Mouse (Mus musculus): ENCODE results near the gene Mgat1.
"Not testable (repeated sequence)": the region's sequence is repeated elsewhere in the genome, so short reads cannot be mapped to it uniquely, and the experiment has no call there.

Mgat1 gene

DNA sequence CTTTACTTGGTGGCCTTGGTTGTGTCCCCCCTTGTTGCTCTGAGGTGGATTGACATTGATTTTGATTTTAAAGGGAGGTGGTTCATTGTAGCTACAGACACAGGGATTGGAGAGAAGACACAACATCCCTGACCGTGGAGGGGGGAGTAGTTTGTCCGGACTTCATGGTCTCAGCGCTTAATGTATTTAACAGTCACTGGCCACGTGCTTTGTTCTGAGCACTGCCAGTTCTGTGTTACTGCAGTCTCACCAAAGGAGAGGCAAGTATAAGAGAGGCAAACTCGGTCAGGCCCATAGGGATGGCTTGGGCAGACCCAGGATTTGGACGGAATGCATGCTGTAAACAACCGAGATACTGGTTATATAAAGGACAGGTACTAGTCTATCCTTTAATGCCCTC, 20.1 kb downstream of the Mgat1 start:
- no peak for DNase-seq (ENCODE audit: low spot score)

DNA sequence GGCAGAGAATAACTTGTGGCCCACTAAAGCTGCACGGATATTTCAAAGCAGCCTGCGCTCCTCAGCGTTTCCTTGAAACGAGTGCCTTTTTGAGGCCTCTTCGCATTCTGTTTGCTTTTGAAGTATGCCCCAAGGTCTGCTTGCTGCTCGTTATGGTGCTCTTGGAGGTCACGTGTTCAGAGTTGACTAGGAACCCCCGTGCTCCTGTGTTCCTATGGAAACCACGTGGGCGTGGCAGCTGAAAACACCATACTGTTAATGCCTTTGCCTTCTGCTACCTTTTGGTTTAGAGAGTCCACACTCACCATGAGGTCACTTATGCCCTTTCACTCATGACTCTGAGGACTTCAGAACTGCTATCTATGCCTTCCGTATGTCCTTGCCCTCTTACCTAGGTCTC, 20.6 kb downstream of the Mgat1 start:
- no peak for DNase-seq (ENCODE audit: low spot score)

DNA sequence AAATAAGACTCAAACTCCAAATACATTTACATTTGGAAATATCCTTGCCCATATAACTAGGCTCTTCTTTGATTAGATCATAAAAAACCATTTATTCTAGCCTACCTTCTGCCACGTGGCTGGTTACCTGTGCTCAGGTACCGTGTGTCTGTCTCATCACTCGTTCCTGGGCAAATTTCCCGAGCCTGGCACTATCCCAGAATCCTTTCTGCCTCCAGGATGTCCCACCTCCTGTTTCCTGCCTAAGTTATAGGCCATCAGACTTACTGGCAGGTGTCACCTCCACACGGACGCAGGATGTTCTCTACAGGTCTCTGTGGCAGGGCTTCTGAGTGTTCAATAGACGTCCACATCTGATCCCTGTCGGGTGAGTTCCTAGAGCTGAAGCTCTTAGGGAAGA, 21.1 kb downstream of the Mgat1 start:
- DNase-seq (ENCODE audit: low spot score) = no peak

DNA sequence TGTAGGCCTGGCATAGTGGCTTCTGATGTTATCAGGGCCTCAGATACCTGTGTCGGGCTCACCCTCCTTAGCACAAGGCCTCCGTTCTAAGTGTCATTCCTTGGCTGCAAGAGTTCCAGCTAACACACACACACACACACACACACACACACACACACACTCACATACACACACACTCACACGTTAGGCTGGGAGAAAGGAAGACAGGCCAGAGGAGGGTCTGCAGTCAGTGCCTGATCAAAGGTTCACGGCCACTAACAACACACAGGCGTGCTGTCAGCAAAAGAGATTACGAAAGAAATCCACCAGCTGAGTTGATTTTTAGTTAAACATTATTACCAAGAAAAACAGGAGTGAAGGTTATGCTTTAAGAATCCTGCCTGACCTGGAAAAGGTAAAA, 22.7 kb downstream of the Mgat1 start:
- no peak for DNase-seq (ENCODE audit: low spot score)

DNA sequence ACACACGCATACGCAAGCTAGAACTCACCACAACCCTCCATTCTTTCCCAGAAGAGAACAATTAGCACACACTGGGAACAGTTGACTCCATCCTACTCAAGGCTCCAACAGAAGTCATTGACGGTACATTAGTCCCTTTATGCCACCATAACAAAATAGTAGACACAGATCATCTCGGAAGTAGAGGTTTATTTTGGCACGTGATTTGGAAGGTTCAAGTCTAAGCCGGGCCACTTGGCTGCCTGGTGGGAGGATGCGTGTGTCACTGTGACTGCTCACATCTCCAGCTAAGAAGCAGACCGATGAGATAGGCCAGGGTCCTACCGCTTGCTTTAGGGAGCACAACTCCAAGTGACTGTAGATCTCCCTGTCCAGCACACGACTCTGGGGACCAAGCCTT, 23.3 kb downstream of the Mgat1 start:
- DNase-seq (ENCODE audit: low spot score) = no peak

DNA sequence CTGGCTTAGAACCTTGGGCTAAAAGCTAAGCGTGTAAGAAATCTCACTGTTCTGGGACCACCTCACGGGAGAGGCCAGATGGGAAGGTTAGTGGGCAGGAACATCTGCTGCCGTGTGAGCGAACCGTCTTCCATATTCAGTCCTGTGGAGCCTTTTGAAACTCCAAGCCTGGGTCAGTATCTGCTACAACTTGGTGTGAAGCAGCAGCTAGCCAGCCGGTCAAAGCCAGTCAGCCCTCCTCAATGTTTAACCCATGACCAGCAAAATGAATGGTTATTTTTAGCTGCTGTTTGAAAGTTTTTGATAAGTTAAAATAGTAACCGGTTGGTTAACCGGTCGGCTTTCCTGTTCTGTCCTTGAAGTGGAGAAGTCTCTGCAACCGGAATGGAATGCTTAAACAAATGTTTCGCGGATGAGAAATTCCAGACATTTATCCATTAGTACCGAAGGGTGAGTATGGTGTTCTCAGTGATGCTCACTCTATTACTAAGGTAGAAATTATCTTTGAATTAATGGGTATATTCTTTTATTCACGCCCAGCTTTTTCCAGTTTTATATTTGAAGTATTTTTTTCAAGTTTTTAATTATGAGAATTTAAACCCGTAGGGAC, 24.1 kb downstream of the Mgat1 start:
- DNase-seq (ENCODE audit: low spot score) = no peak

DNA sequence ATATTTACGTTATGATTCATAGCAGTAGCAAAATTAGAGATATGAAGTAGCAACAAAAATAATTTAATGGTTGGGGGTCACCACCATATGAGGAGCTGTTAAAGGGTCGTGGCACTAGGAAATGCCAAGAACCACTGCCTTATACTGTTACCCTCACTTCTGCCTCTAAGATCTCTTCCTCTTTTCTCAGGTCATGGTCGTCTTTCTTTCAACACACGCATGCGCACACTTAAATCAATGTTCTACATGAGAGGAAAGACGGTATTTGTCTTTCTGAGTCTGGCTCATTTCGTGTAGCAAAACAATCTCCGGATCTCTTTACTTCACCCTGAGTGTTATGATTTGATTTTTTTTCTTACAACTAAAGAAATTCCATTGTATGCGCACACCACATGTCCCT, 25.8 kb downstream of the Mgat1 start:
- no peak for DNase-seq (ENCODE audit: low spot score)

DNA sequence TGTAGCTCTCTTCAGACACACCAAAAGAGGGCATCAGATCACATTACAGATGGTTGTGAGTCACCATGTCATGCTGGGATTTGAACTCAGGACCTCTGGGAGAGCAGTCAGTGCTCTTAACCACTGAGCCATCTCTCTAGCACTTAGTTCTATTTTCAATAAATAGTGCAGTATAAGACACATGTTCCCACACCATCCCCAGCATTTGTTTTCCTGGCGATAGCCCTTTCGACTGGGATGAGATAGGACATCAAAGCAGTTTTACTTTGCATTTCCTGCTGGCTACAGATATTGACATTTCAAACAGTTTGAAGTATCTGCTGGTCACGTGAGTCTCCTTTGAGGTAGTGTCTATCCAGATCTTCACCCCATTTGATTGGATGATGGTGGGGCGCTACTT, 26.4 kb downstream of the Mgat1 start:
- no peak for DNase-seq (ENCODE audit: low spot score)

DNA sequence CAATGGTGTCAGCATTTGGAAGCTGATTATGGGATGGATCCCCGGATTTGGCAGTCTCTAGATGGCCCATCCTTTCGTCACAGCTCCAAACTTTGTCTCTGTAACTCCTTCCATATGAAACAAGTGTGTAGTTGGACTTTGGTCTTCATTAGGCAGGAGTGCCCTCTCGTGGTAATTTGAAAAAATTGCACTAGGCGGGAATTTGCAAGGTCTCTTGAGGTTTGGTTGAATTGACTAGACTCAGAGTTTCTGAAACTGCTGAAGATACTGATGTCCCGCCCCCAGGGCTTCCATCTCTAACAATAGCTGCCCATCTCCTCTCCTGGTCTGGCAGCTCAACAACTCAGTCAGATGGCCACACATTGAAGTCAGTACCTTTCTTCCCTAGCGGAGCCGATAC, 27.3 kb downstream of the Mgat1 start:
- DNase-seq (ENCODE audit: low spot score) = no peak

DNA sequence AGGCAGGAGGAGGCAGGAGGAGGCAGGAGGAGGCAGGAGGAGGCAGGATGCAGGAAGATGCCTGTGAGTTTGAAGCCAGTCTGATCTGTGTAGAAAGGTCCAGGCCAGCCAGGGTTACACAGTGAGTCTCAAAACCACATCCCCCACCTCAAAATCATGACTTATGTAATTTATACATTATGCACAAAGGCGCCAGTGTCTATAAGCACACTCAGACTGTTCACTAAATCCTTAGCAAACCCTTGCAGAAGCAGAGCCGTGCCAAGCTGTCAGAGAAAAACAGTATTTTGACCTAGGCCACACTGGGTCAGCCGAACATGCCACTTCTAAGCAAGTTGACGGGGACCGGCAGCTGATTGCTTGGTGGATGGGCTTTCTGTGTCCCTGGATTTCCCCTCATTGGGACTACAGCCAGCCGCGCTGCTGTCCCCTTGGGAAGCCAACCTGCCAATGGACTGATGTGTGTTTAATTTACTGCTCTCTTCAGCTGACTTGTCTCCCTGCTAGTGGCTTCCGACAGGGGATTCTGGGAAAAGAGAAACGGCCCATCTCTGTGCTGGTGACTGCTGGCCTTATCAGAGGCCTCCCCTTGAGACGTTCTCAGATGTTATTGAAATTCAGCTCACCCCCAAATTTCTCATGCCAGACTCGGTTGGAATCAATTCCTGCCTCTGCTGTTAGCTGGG, 30.0 kb downstream of the Mgat1 start:
- DNase-seq (ENCODE audit: low spot score) = no peak

DNA sequence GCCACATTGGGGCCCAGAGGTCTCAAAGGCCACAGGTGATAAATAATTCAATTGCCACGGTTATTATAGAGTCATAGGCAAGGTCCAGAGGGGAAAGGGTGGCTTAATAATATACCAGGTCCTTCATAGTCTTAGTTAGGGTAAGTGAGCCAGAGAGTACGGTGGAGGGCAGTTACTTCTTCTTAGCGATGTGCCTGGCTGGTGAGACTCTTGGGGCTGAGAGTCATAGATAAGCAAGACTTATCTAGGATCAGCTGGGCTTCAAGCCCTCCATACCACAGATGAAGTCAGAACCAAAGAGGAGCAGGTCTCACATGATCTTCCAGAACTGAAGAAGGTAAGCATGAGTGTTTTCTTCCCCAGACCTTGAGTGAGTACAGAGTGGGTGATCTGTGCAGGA, 34.2 kb downstream of the Mgat1 start, which contains the start of gene Olfr1393:
Gene Olfr1393 (plus strand): TSS at position 83 of the 400 bp plus-strand sequence.
- DNase-seq (ENCODE audit: low spot score) = no peak

DNA sequence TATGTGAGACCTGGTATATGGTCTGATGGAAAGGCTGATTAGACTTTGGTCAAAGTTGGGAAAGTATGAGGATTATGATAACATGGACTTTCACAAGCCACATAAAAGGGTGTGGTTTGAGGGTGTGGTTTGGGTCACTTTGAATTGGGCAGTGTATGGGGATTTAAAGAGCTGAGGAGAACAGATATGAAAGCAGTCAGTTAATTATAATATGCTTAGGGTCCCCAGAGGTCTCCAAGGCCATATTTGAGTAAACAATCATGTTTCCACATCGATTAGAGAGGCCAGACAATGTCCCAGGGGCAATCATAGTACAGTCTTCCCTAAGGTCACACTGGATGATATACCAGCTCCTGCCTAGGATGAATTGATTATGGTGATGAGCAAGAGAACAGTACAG, 41.0 kb downstream of the Mgat1 start, which contains the start of gene Olfr1392:
Gene Olfr1392 (plus strand): TSS at position 301 of the 400 bp plus-strand sequence.
- DNase-seq (ENCODE audit: low spot score) = not testable (repeated sequence)

DNA sequence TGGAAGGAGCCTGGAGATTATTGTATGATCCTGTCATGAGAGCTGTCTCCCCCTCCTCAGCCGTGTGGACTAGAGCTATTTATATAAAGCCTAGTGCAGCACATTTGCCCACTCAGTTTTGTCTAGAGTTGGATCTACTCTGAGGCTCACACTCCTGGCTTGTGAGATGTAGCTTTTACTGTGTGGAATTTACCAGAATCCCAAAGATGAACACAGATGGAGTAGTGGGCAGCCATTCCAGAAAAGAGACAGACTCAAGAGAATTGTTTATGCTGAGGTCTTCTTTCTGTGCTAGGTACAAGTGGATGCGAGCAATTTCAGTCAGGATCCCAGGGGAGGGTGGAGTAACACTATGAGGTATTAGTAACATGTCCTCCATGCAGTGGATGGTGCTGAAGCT, 43.3 kb downstream of the Mgat1 start:
- DNase-seq (ENCODE audit: low spot score) = no peak

DNA sequence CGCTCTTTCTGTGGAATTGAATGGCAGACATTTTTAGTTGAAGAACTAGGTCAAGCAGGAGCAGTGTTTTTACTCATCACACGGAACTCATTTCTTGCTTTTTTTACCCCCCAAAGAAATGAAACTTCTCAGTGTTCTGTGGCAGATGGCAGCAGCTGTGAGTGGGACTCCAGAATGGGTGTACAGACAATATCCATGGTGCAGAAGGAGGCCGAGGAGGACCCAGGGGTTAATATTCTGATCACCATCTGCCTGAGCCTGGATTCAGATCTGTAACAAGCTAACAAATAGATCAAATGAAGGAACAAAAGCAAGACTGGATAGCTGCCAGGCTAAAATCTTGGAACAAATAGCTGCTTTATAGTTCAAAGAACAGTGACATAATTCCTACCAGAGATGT, 48.8 kb downstream of the Mgat1 start:
- no peak for DNase-seq (ENCODE audit: low spot score)

DNA sequence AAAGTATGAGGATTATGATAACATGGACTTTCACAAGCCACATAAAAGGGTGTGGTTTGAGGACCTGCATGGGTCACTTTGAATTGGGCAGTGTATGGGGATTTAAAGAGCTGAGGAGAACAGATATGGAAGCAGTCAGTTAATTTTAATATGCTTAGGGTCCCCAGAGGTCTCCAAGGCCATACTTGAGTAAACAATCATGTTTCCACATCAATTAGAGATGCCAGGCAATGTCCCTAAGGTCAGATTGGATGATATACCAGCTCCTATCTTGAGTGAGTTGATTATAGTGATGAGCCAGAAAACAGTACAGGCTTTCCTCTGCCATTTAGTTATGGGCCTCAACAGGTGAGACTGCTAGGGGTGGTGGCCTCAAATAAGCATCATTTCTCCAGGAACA, 60.5 kb downstream of the Mgat1 start, which contains the start of gene Olfr10:
Gene Olfr10 (plus strand): TSS at position 301 of the 400 bp plus-strand sequence.
- DNase-seq (ENCODE audit: low spot score) = no peak

DNA sequence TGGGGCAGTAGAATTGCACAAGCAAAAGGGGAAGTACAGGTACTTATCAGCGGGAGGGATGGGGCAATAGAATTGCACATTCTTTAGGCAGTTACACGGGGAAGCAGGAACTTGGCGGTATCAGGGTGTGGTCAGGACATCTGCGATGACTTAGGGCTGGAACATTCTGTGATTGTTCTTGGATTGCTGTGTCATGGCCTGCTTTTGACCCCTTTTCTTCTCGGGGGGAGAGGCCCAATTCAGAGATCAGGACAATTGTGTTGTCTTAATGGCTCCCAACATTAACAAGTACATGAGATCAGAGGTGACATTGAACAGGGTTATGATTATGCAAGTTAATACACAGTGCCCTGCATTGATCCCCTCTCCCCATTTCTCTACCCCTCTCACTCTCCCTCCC, 64.6 kb downstream of the Mgat1 start:
- DNase-seq (ENCODE audit: low spot score) = not testable (repeated sequence)
